ENCODE assay signal across 12 mouse cellular contexts in genomic region chr19:16314295-16314821, GRCm38 (mm10).
DNase-seq lines count a peak whose midpoint lies in the region; ATAC-seq lines count a peak whose summit lies in the region.
"Had no signal": no experiment of that assay in that cellular context is flagged by ENCODE, and none has a peak within 500 bp of the region (broad histone marks: within the 10 kb centered on the region; RNA-seq: fewer than 3 reads in every experiment).

No protein-coding gene starts in this region.

- no peak overlapping the region for H3K9ac ChIP-seq in kidney, embryonic 16.5 days (replicated peaks; ENCODE audit: low read length)
- H3K9ac ChIP-seq in neural tube, embryonic 13.5 days, result no peak overlapping the region
- H3K9ac ChIP-seq in neural tube, embryonic 15.5 days (replicated peaks), result no peak overlapping the region
- no peak overlapping the region for H3K9ac ChIP-seq in midbrain, embryonic 15.5 days
- H3K9ac ChIP-seq: embryonic facial prominence, embryonic 13.5 days; hindbrain, embryonic 12.5 days; neural tube, embryonic 12.5 days had no signal

- no peaks in the 10 kb centered on the region for H3K36me3 ChIP-seq in kidney, embryonic 16.5 days (ENCODE audit: insufficient read depth, low read length)
- H3K36me3 ChIP-seq in neural tube, embryonic 13.5 days, result no peaks in the 10 kb centered on the region
- H3K36me3 ChIP-seq in neural tube, embryonic 15.5 days, result no peaks in the 10 kb centered on the region
- no peaks in the 10 kb centered on the region for H3K36me3 ChIP-seq in midbrain, embryonic 15.5 days (replicated peaks)
- H3K36me3 ChIP-seq: hindbrain, embryonic 12.5 days; neural tube, embryonic 12.5 days had no signal

- WGBS in kidney, embryonic 16.5 days, result 50% methylated on average over 4 of the region's 4 CpGs
- 26% methylated on average over 4 of the region's 4 CpGs for WGBS in neural tube, embryonic 13.5 days
- WGBS in neural tube, embryonic 15.5 days, result 18% methylated on average over 4 of the region's 4 CpGs
- WGBS in midbrain, embryonic 15.5 days, result 20% methylated on average over 4 of the region's 4 CpGs

- H3K27me3 ChIP-seq in kidney, embryonic 16.5 days (ENCODE audit: insufficient read depth, low read length), result no peaks in the 10 kb centered on the region
- no peaks in the 10 kb centered on the region for H3K27me3 ChIP-seq in neural tube, embryonic 13.5 days
- H3K27me3 ChIP-seq in neural tube, embryonic 15.5 days (replicated peaks), result no peaks in the 10 kb centered on the region
- no peaks in the 10 kb centered on the region for H3K27me3 ChIP-seq in midbrain, embryonic 15.5 days (replicated peaks)
- H3K27me3 ChIP-seq: embryonic facial prominence, embryonic 13.5 days; hindbrain, embryonic 12.5 days; neural tube, embryonic 12.5 days had no signal

- no peak for ATAC-seq in kidney, embryonic 16.5 days (ENCODE audit: low FRiP score, low TSS enrichment)
- ATAC-seq in neural tube, embryonic 13.5 days (ENCODE audit: low read depth), result 0 out of 2 replicates have a peak, but pooled peaks have one; percentile 23
- no peak for ATAC-seq in neural tube, embryonic 15.5 days (ENCODE audit: low FRiP score)
- ATAC-seq in midbrain, embryonic 15.5 days (replicated peaks), result 0 out of 2 replicates have a peak, but pooled peaks have one; percentile 34

- H3K4me2 ChIP-seq in kidney, embryonic 16.5 days (replicated peaks; ENCODE audit: low read depth, low read length), result no peak overlapping the region
- no peak overlapping the region for H3K4me2 ChIP-seq in neural tube, embryonic 13.5 days
- H3K4me2 ChIP-seq in neural tube, embryonic 15.5 days, result no peak overlapping the region
- H3K4me2 ChIP-seq in midbrain, embryonic 15.5 days, result no peak overlapping the region
- H3K4me2 ChIP-seq: embryonic facial prominence, embryonic 13.5 days; hindbrain, embryonic 12.5 days; neural tube, embryonic 12.5 days had no signal

- peak; percentile 26 for DNase-seq in kidney, adult 9 months
- DNase-seq in cerebellum, adult 9-10 months, result peak; percentile 71
- no peak for DNase-seq in urinary bladder, postnatal 10 days (ENCODE audit: low spot score)
- no peak for DNase-seq in heart, adult 11 months
- DNase-seq: liver had no signal

- H3K4me1 ChIP-seq in kidney, embryonic 16.5 days (ENCODE audit: insufficient read depth, low read length), result peaks cover 24% of the 10 kb centered on the region
- H3K4me1 ChIP-seq in neural tube, embryonic 13.5 days (replicated peaks), result peaks cover 25% of the 10 kb centered on the region
- peaks cover 12% of the 10 kb centered on the region for H3K4me1 ChIP-seq in neural tube, embryonic 15.5 days
- peaks cover 20% of the 10 kb centered on the region for H3K4me1 ChIP-seq in midbrain, embryonic 15.5 days

- H3K27ac ChIP-seq in kidney, embryonic 16.5 days (ENCODE audit: low read length), result no peak overlapping the region
- no peak overlapping the region for H3K27ac ChIP-seq in neural tube, embryonic 13.5 days (replicated peaks)
- no peak overlapping the region; the same call in 1 of the 2 replicates for H3K27ac ChIP-seq in neural tube, embryonic 15.5 days (replicated peaks)
- no peak overlapping the region for H3K27ac ChIP-seq in midbrain, embryonic 15.5 days
- H3K27ac ChIP-seq: embryonic facial prominence, embryonic 13.5 days; hindbrain, embryonic 12.5 days; neural tube, embryonic 12.5 days had no signal

- no peaks in the 10 kb centered on the region for H3K9me3 ChIP-seq in kidney, embryonic 16.5 days (ENCODE audit: low read length)
- no peaks in the 10 kb centered on the region for H3K9me3 ChIP-seq in neural tube, embryonic 13.5 days
- H3K9me3 ChIP-seq in neural tube, embryonic 15.5 days (replicated peaks), result no peaks in the 10 kb centered on the region
- H3K9me3 ChIP-seq in midbrain, embryonic 15.5 days, result no peaks in the 10 kb centered on the region
- H3K9me3 ChIP-seq: embryonic facial prominence, embryonic 13.5 days; hindbrain, embryonic 12.5 days; neural tube, embryonic 12.5 days had no signal

- H3K4me3 ChIP-seq in kidney, embryonic 16.5 days (ENCODE audit: low read length), result no peak overlapping the region
- no peak overlapping the region for H3K4me3 ChIP-seq in neural tube, embryonic 13.5 days
- H3K4me3 ChIP-seq in neural tube, embryonic 15.5 days (replicated peaks), result no peak overlapping the region
- no peak overlapping the region for H3K4me3 ChIP-seq in midbrain, embryonic 15.5 days
- H3K4me3 ChIP-seq: embryonic facial prominence, embryonic 13.5 days; hindbrain, embryonic 12.5 days; neural tube, embryonic 12.5 days had no signal

Comparison
In these comparisons a context has a peak if more than half of its experiments do, and no peak if none do; other contexts are left out.
1. ATAC-seq: peak in neural tube, embryonic 13.5 days (single experiment) and midbrain, embryonic 15.5 days (single experiment); none in kidney, embryonic 16.5 days (single experiment) and neural tube, embryonic 15.5 days (single experiment).
2. DNase-seq: peak in kidney, adult 9 months (single experiment) and cerebellum, adult 9-10 months (single experiment); none in urinary bladder, postnatal 10 days (single experiment) and heart, adult 11 months (single experiment).